Mouse (Mus musculus) limb, embryonic 13.5 days (tissue): Measurements from ENCODE around the gene Trim63. TPM values are rescaled to one million over a fixed set of nuclear protein-coding genes. Genes with fewer than 3 reads are reported as not detected.
A peak's percentile ranks its signal among the peaks of the same experiment; 100 is the strongest.

ENCODE experiments used
- ATAC-seq: fragments of 200-750 bp; cut with Nextera tagmentation; 2 replicates; pipeline ENCODE4 v1.8.0; 2017; ENCODE audit warnings: low read depth, moderate number of reproducible peaks, moderate TSS enrichment; ENCODE audit not compliant: low FRiP score
- H3K27ac ChIP-seq: fragments of 300-500 bp; sonication (generic); 2 replicates; pipeline ENCODE4 v1.5.1; 2015; ENCODE audit warnings: inconsistent platforms, mild to moderate bottlenecking, moderate library complexity
- H3K27me3 ChIP-seq: fragments of 300-500 bp; sonication (generic); 2 replicates; pipeline ENCODE4 v1.6.1; 2015; ENCODE audit warnings: mild to moderate bottlenecking, inconsistent platforms
- H3K36me3 ChIP-seq: fragments of 300-500 bp; sonication (generic); 2 replicates; pipeline ENCODE4 v1.6.1; 2015; ENCODE audit warnings: inconsistent platforms, mild to moderate bottlenecking, moderate library complexity
- H3K4me1 ChIP-seq: fragments of 300-500 bp; sonication (generic); 2 replicates; pipeline ENCODE4 v1.6.1; 2015; ENCODE audit warnings: inconsistent platforms
- H3K4me2 ChIP-seq: fragments of 300-500 bp; sonication (generic); replicated peaks from 2 replicates; pipeline ENCODE4 v1.6.1; 2015; ENCODE audit warnings: inconsistent platforms, mild to moderate bottlenecking, moderate library complexity
- H3K4me3 ChIP-seq: fragments of 300-500 bp; sonication (generic); 2 replicates; pipeline ENCODE4 v1.5.1; 2015; ENCODE audit warnings: moderate library complexity, mild to moderate bottlenecking, inconsistent platforms
- H3K9ac ChIP-seq: fragments of 300-500 bp; sonication (generic); 2 replicates; pipeline ENCODE4 v1.6.1; 2015; ENCODE audit warnings: mild to moderate bottlenecking, inconsistent platforms
- H3K9me3 ChIP-seq: fragments of 300-500 bp; sonication (generic); 2 replicates; pipeline ENCODE4 v1.6.1; 2016; ENCODE audit warnings: inconsistent platforms
- WGBS: fragments of 180-500 bp; shearing (Covaris S2); methylation state at CpG from one replicate; pipeline ENCODE4 v1.1.7; 2015; 5-methylcytosine and 5-hydroxymethylcytosine counted together
- polyA plus RNA-seq: library from polyadenylated mRNA; unstranded; fragments of >200 nt; fragmentation: Nextera tagmentation; extraction: Ambion mirVana; gene quantifications from 2 replicates; pipeline ENCODE4 v1.2.1, GENCODE M21; 2015

Trim63 gene
- polyA plus RNA-seq, 1 experiment from 2014 or later, result 5.3 TPM

- Histone ChIP-seq H3K27ac (no peak overlapping the region), H3K4me1 (peaks cover 3% of the 10 kb centered on the region), H3K9me3 (no peaks in the 10 kb centered on the region), H3K4me3 (no peak overlapping the region), H3K36me3 (no peaks in the 10 kb centered on the region), H3K4me2 (no peak overlapping the region), H3K27me3 (no peaks in the 10 kb centered on the region), H3K9ac (no peak overlapping the region)
- 76% methylated on average over 5 of the region's 5 CpGs for WGBS
- no peak for ATAC-seq
These were observed 12.8 kb upstream of the Trim63 start for GRCm38 (mm10) chr4:134302084-134302483.

- 69% methylated on average over 2 of the region's 2 CpGs for WGBS
- H3K4me2 ChIP-seq, result no peak overlapping the region
- no peaks in the 10 kb centered on the region for H3K9me3 ChIP-seq
- no peaks in the 10 kb centered on the region for H3K36me3 ChIP-seq
- ATAC-seq, result no peak
- no peak overlapping the region for H3K27ac ChIP-seq
- no peak overlapping the region for H3K9ac ChIP-seq
- H3K4me1 ChIP-seq, result peaks cover 9% of the 10 kb centered on the region
- H3K4me3 ChIP-seq, result no peak overlapping the region
- no peaks in the 10 kb centered on the region for H3K27me3 ChIP-seq
These were observed 8.0 kb upstream of the Trim63 start for GRCm38 (mm10) chr4:134306963-134307362.

GRCm38 (mm10) chr4:134307367-134308072 is 7.4 kb upstream of the Trim63 start:
- ATAC-seq, result no peak; the same call in 1 of the 2 replicates
- H3K9me3 ChIP-seq, result no peaks in the 10 kb centered on the region
- peak overlapping the region; percentile 39 for H3K4me2 ChIP-seq
- no peaks in the 10 kb centered on the region for H3K27me3 ChIP-seq
- H3K27ac ChIP-seq, result no peak overlapping the region
- H3K4me3 ChIP-seq, result no peak overlapping the region
- no peaks in the 10 kb centered on the region for H3K36me3 ChIP-seq
- WGBS, result 17% methylated on average over 10 of the region's 12 CpGs
- peaks cover 9% of the 10 kb centered on the region for H3K4me1 ChIP-seq
- no peak overlapping the region for H3K9ac ChIP-seq

GRCm38 (mm10) chr4:134310106-134310505 is 4.8 kb upstream of the Trim63 start:
- no peak for ATAC-seq
- 0 out of 2 replicates have a peak, but pooled peaks cover 4% of the 10 kb centered on the region for H3K9me3 ChIP-seq
- H3K36me3 ChIP-seq, result no peaks in the 10 kb centered on the region
- 84% methylated on average over 7 of the region's 7 CpGs for WGBS
- no peaks in the 10 kb centered on the region for H3K27me3 ChIP-seq
- peaks cover 17% of the 10 kb centered on the region for H3K4me1 ChIP-seq
- no peak overlapping the region for H3K27ac ChIP-seq
- H3K4me3 ChIP-seq, result no peak overlapping the region
- no peak overlapping the region for H3K9ac ChIP-seq
- no peak overlapping the region for H3K4me2 ChIP-seq

GRCm38 (mm10) chr4:134310656-134311055 is 4.3 kb upstream of the Trim63 start:
- H3K4me3 ChIP-seq, result no peak overlapping the region
- no peaks in the 10 kb centered on the region for H3K36me3 ChIP-seq
- ATAC-seq, result no peak
- H3K9ac ChIP-seq, result no peak overlapping the region
- no peaks in the 10 kb centered on the region for H3K27me3 ChIP-seq
- H3K27ac ChIP-seq, result no peak overlapping the region
- 83% methylated on average over 9 of the region's 9 CpGs for WGBS
- H3K4me2 ChIP-seq, result no peak overlapping the region
- peaks cover 18% of the 10 kb centered on the region for H3K4me1 ChIP-seq
- H3K9me3 ChIP-seq, result 0 out of 2 replicates have a peak, but pooled peaks cover 4% of the 10 kb centered on the region

GRCm38 (mm10) chr4:134311784-134312183 is 3.1 kb upstream of the Trim63 start:
- ATAC-seq, result no peak
- Histone ChIP-seq H3K9me3 (0 out of 2 replicates have a peak, but pooled peaks cover 4% of the 10 kb centered on the region), H3K36me3 (no peaks in the 10 kb centered on the region), H3K27ac (no peak overlapping the region), H3K9ac (no peak overlapping the region), H3K4me2 (no peak overlapping the region), H3K4me1 (peaks cover 18% of the 10 kb centered on the region), H3K4me3 (no peak overlapping the region), H3K27me3 (no peaks in the 10 kb centered on the region)
- WGBS, result 78% methylated on average over 9 of the region's 9 CpGs

- no peak overlapping the region for H3K4me2 ChIP-seq
- H3K27ac ChIP-seq, result no peak overlapping the region
- no peak overlapping the region for H3K4me3 ChIP-seq
- H3K36me3 ChIP-seq, result no peaks in the 10 kb centered on the region
- WGBS, result 89% methylated on average over 5 of the region's 5 CpGs
- no peak overlapping the region for H3K9ac ChIP-seq
- H3K9me3 ChIP-seq, result 0 out of 2 replicates have a peak, but pooled peaks cover 4% of the 10 kb centered on the region
- no peak for ATAC-seq
- no peaks in the 10 kb centered on the region for H3K27me3 ChIP-seq
- peaks cover 13% of the 10 kb centered on the region for H3K4me1 ChIP-seq
These were observed 2.6 kb upstream of the Trim63 start for GRCm38 (mm10) chr4:134312341-134312740.

GRCm38 (mm10) chr4:134312901-134313300 is 2.0 kb upstream of the Trim63 start:
- Histone ChIP-seq H3K36me3 (no peaks in the 10 kb centered on the region), H3K9ac (no peak overlapping the region), H3K27me3 (no peaks in the 10 kb centered on the region), H3K27ac (no peak overlapping the region), H3K4me1 (peaks cover 10% of the 10 kb centered on the region; the same call in 1 of the 2 replicates), H3K9me3 (0 out of 2 replicates have a peak, but pooled peaks cover 4% of the 10 kb centered on the region), H3K4me3 (no peak overlapping the region), H3K4me2 (no peak overlapping the region)
- no peak for ATAC-seq
- 93% methylated on average over 6 of the region's 6 CpGs for WGBS

- H3K9me3 ChIP-seq, result 0 out of 2 replicates have a peak, but pooled peaks cover 4% of the 10 kb centered on the region
- H3K27ac ChIP-seq, result no peak overlapping the region
- no peak overlapping the region for H3K4me2 ChIP-seq
- WGBS, result 71% methylated on average over 4 of the region's 4 CpGs
- ATAC-seq, result no peak
- H3K27me3 ChIP-seq, result no peaks in the 10 kb centered on the region
- no peak overlapping the region for H3K4me3 ChIP-seq
- peaks cover 10% of the 10 kb centered on the region; the same call in 1 of the 2 replicates for H3K4me1 ChIP-seq
- H3K9ac ChIP-seq, result no peak overlapping the region
- H3K36me3 ChIP-seq, result no peaks in the 10 kb centered on the region
These were observed 752 bp upstream of the Trim63 start for GRCm38 (mm10) chr4:134314081-134314655.

- ATAC-seq, result no peak
- H3K4me2 ChIP-seq, result peak overlapping the region; percentile 21
These were observed 550 bp downstream of the Trim63 start for GRCm38 (mm10) chr4:134315470-134315869.

GRCm38 (mm10) chr4:134316390-134316789 is 1.5 kb downstream of the Trim63 start:
- 50% methylated on average over 16 of the region's 16 CpGs for WGBS
- no peak for ATAC-seq

More at GRCm38 (mm10) chr4:134315470-134315869, 550 bp downstream of the Trim63 start:
- 66% methylated on average over 9 of the region's 9 CpGs for WGBS
- no peaks in the 10 kb centered on the region for H3K36me3 ChIP-seq
- H3K27me3 ChIP-seq, result no peaks in the 10 kb centered on the region
- 0 out of 2 replicates have a peak, but pooled peaks cover 4% of the 10 kb centered on the region for H3K9me3 ChIP-seq
- no peak overlapping the region; the same call in 1 of the 2 replicates for H3K9ac ChIP-seq
- H3K27ac ChIP-seq, result no peak overlapping the region
- H3K4me3 ChIP-seq, result peak overlapping the region; percentile 20; the same call in 1 of the 2 replicates
- H3K4me1 ChIP-seq, result peaks cover 10% of the 10 kb centered on the region; the same call in 1 of the 2 replicates

GRCm38 (mm10) chr4:134319074-134319473 is 4.2 kb downstream of the Trim63 start:
- Histone ChIP-seq H3K4me2 (no peak overlapping the region), H3K27me3 (peaks cover 4% of the 10 kb centered on the region; the same call in 1 of the 2 replicates), H3K4me3 (no peak overlapping the region), H3K36me3 (no peaks in the 10 kb centered on the region), H3K9me3 (peaks cover 4% of the 10 kb centered on the region; the same call in 1 of the 2 replicates), H3K9ac (no peak overlapping the region), H3K27ac (no peak overlapping the region), H3K4me1 (peaks cover 10% of the 10 kb centered on the region; the same call in 1 of the 2 replicates)
- ATAC-seq, result no peak
- 77% methylated on average over 5 of the region's 5 CpGs for WGBS

More at GRCm38 (mm10) chr4:134316390-134316789, 1.5 kb downstream of the Trim63 start:
- H3K4me2 ChIP-seq, result no peak overlapping the region
- H3K36me3 ChIP-seq, result no peaks in the 10 kb centered on the region
- H3K27me3 ChIP-seq, result no peaks in the 10 kb centered on the region
- H3K4me3 ChIP-seq, result no peak overlapping the region
- no peak overlapping the region for H3K27ac ChIP-seq
- H3K9me3 ChIP-seq, result peaks cover 5% of the 10 kb centered on the region; the same call in 1 of the 2 replicates
- no peak overlapping the region for H3K9ac ChIP-seq
- H3K4me1 ChIP-seq, result peaks cover 10% of the 10 kb centered on the region; the same call in 1 of the 2 replicates
